Mouse (Mus musculus) heart, embryonic 11.5 days (tissue): ENCODE measurements around the gene Dhx37. TPM values are rescaled to one million over a fixed set of nuclear protein-coding genes. Genes with fewer than 3 reads are reported as not detected.
A peak's percentile ranks its signal among the peaks of the same experiment; 100 is the strongest.

ENCODE experiments used
- ATAC-seq: fragments of 200-750 bp; cut with Nextera tagmentation; replicated peaks from 2 replicates; pipeline ENCODE4 v1.8.0; 2017; ENCODE audit warnings: moderate library complexity; ENCODE audit not compliant: insufficient number of reproducible peaks, low FRiP score, low TSS enrichment
- H3K27ac ChIP-seq: fragments of 300-500 bp; sonication (generic); 2 replicates; pipeline ENCODE4 v1.5.1; 2014; ENCODE audit warnings: mild to moderate bottlenecking, low read depth, low read length
- H3K27me3 ChIP-seq: fragments of 300-500 bp; sonication (generic); 2 replicates; pipeline ENCODE4 v1.6.1; 2014; ENCODE audit warnings: mild to moderate bottlenecking, low read length, mixed read lengths; ENCODE audit not compliant: control insufficient read depth, insufficient read depth
- H3K36me3 ChIP-seq: fragments of 300-500 bp; sonication (generic); 2 replicates; pipeline ENCODE4 v1.6.1; 2014; ENCODE audit warnings: mild to moderate bottlenecking, low read length, moderate library complexity, mixed read lengths; ENCODE audit not compliant: control insufficient read depth, insufficient read depth
- H3K4me1 ChIP-seq: fragments of 300-500 bp; sonication (generic); 2 replicates; pipeline ENCODE4 v1.6.1; 2014; ENCODE audit warnings: low read length; ENCODE audit not compliant: control insufficient read depth, insufficient read depth
- H3K4me2 ChIP-seq: fragments of 300-500 bp; sonication (generic); 2 replicates; pipeline ENCODE4 v1.6.1; 2014; ENCODE audit warnings: mild to moderate bottlenecking, moderate library complexity
- H3K4me3 ChIP-seq: fragments of 300-500 bp; sonication (generic); 2 replicates; pipeline ENCODE4 v1.5.1; 2014; ENCODE audit warnings: low read depth, low read length
- H3K9ac ChIP-seq: fragments of 300-500 bp; sonication (generic); 2 replicates; pipeline ENCODE4 v1.6.1; 2014; ENCODE audit warnings: mild to moderate bottlenecking, low read depth, low read length, moderate library complexity
- H3K9me3 ChIP-seq: fragments of 300-500 bp; sonication (generic); replicated peaks from 2 replicates; pipeline ENCODE4 v1.6.1; 2016; ENCODE audit warnings: low read length; ENCODE audit not compliant: control insufficient read depth
- WGBS: fragments of 180-500 bp; shearing (Covaris S2); extraction: QIAGEN DNeasy Blood & Tissue Kit; methylation state at CpG from one replicate; pipeline ENCODE4 v1.1.7; 2014; ENCODE audit not compliant: insufficient replicate concordance; 5-methylcytosine and 5-hydroxymethylcytosine counted together
- polyA plus RNA-seq: library from polyadenylated mRNA; unstranded; fragments of >200 nt; fragmentation: Nextera tagmentation; extraction: Ambion mirVana; gene quantifications from 2 replicates; pipeline ENCODE4 v1.2.1, GENCODE M21; 2014

The Dhx37 gene
- polyA plus RNA-seq, 1 experiment from 2014 or later, result 10.6 TPM

GRCm38 (mm10) chr5:125409348-125410090 lies 24.4 kb downstream of the Dhx37 start:
- no peaks in the 10 kb centered on the region for H3K27me3 ChIP-seq
- peak overlapping the region; percentile 69 for H3K9ac ChIP-seq
- peak; percentile 43; the same call in 1 of the 2 replicates for ATAC-seq
- 7% methylated on average over 20 of the region's 20 CpGs for WGBS
- peaks cover 13% of the 10 kb centered on the region for H3K4me1 ChIP-seq
- peak overlapping the region; percentile 69 for H3K4me2 ChIP-seq
- peak overlapping the region; percentile 51 for H3K4me3 ChIP-seq
- no peaks in the 10 kb centered on the region for H3K9me3 ChIP-seq
- H3K36me3 ChIP-seq, result peaks cover 4% of the 10 kb centered on the region; the same call in 1 of the 2 replicates
- H3K27ac ChIP-seq, result peak overlapping the region; percentile 64; the same call in 1 of the 2 replicates

- Histone ChIP-seq H3K9me3 (no peaks in the 10 kb centered on the region), H3K4me3 (peak overlapping the region; percentile 51), H3K27ac (peak overlapping the region; percentile 64; the same call in 1 of the 2 replicates), H3K9ac (peak overlapping the region; percentile 69), H3K36me3 (peaks cover 2% of the 10 kb centered on the region; the same call in 1 of the 2 replicates), H3K27me3 (no peaks in the 10 kb centered on the region), H3K4me1 (peaks cover 13% of the 10 kb centered on the region), H3K4me2 (peak overlapping the region; percentile 69)
- WGBS, result 1% methylated on average over 13 of the region's 13 CpGs
- ATAC-seq, result peak; percentile 72
Observed at GRCm38 (mm10) chr5:125408842-125409241, 25.1 kb downstream of the Dhx37 start.

- Histone ChIP-seq H3K4me2 (peak overlapping the region; percentile 69), H3K36me3 (no peaks in the 10 kb centered on the region), H3K4me1 (peaks cover 13% of the 10 kb centered on the region), H3K27ac (no peak overlapping the region), H3K27me3 (no peaks in the 10 kb centered on the region), H3K9ac (no peak overlapping the region), H3K4me3 (no peak overlapping the region), H3K9me3 (no peaks in the 10 kb centered on the region)
- whole genome bisulfite sequencing, result 67% methylated on average over 14 of the region's 14 CpGs
- no peak for ATAC-seq
Observed at GRCm38 (mm10) chr5:125407910-125408575, 25.9 kb downstream of the Dhx37 start.

GRCm38 (mm10) chr5:125407020-125407830 lies 26.7 kb downstream of the Dhx37 start:
- H3K36me3 ChIP-seq, result no peaks in the 10 kb centered on the region
- peak overlapping the region; percentile 70; the same call in 1 of the 2 replicates for H3K9ac ChIP-seq
- H3K4me1 ChIP-seq, result peaks cover 13% of the 10 kb centered on the region
- H3K4me3 ChIP-seq, result peak overlapping the region; percentile 70
- peak overlapping the region; percentile 86; the same call in 1 of the 2 replicates for H3K27ac ChIP-seq
- ATAC-seq, result no peak
- 54% methylated on average over 13 of the region's 13 CpGs for WGBS
- H3K27me3 ChIP-seq, result no peaks in the 10 kb centered on the region
- H3K4me2 ChIP-seq, result peak overlapping the region; percentile 85
- no peaks in the 10 kb centered on the region for H3K9me3 ChIP-seq

DNA sequence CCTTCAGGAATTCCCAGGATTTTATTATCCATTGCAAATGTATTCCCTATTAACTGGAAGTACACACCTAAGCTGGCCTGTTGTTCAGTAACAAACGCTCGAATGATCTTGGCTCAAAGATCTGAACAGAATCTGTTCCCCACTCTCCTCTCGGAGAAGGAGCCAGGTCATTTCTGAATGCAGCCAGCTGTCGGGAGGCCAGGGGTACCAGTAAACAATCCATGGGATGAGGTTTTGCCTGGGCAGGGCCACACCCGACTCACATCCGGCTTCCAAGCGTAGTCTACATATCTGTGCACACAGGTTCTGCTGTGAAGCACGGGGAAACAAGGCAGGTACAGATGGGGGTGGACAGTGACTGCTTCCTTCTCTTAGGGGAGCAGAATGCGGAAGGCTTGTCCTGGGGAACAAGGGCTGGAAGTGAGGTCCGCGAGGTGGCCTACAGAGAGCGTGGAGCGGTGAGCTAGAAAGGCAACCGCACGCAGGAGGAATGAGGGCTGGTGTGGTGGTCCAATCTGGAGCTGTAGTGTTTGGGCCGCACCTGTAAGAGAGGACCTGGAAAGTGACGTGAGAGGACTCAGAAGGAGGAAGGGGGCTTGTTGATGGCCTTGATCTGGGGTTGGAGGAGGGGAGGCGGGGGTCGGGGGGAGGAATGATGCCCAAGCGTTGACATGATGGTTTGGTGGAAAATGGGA lies 27.5 kb downstream of the Dhx37 start:
- Histone ChIP-seq H3K4me2 (peak overlapping the region; percentile 85), H3K27me3 (no peaks in the 10 kb centered on the region), H3K9ac (peak overlapping the region; percentile 70), H3K4me1 (peaks cover 13% of the 10 kb centered on the region), H3K36me3 (no peaks in the 10 kb centered on the region), H3K4me3 (peak overlapping the region; percentile 70), H3K27ac (peak overlapping the region; percentile 86), H3K9me3 (no peaks in the 10 kb centered on the region)
- WGBS, result 3% methylated on average over 20 of the region's 20 CpGs
- ATAC-seq, result no peak

- Histone ChIP-seq H3K4me3 (peak overlapping the region; percentile 70), H3K4me2 (peak overlapping the region; percentile 85), H3K36me3 (no peaks in the 10 kb centered on the region), H3K27me3 (no peaks in the 10 kb centered on the region), H3K4me1 (peaks cover 13% of the 10 kb centered on the region), H3K27ac (peak overlapping the region; percentile 86; the same call in 1 of the 2 replicates), H3K9ac (peak overlapping the region; percentile 70), H3K9me3 (no peaks in the 10 kb centered on the region)
- peak; percentile 57 for ATAC-seq
- WGBS, result 1% methylated on average over 31 of the region's 31 CpGs
Observed at GRCm38 (mm10) chr5:125405546-125406248, 28.2 kb downstream of the Dhx37 start.

DNA sequence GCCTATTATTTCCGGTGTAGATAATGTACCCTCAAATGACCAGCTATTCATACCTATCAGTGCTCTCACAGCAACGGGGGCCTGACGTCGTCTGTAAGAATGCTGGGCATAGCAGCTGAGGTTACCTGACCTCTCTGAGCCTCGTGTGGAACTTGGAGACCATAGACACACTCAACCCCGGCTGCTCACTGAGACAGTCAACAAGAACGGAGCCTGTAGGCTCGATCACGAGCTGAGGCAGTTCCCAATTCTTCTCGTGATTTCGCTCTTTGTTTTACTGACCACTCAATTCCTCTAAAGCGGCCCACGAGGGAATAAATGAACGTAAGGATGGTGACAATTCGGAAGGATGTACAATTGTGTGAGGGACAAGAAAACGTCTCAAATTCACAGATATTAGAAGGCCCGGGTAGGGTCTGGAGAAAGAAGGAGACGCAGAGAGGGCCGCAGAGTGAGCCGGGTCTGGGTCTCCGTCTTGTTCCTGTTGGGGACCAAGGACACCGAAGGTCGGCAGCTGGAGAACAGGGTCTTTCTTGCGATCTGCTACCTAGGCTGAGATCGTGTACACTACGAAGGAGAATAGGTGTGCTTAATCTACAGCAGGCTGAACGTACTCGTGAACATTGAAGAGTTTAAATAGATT lies 28.9 kb downstream of the Dhx37 start:
- no peaks in the 10 kb centered on the region for H3K36me3 ChIP-seq
- ATAC-seq, result no peak; the same call in 1 of the 2 replicates
- no peaks in the 10 kb centered on the region for H3K9me3 ChIP-seq
- WGBS, result under 1% methylated on average over 28 of the region's 28 CpGs
- peak overlapping the region; percentile 70 for H3K4me3 ChIP-seq
- peak overlapping the region; percentile 85 for H3K4me2 ChIP-seq
- H3K9ac ChIP-seq, result peak overlapping the region; percentile 69
- no peaks in the 10 kb centered on the region for H3K27me3 ChIP-seq
- peaks cover 9% of the 10 kb centered on the region for H3K4me1 ChIP-seq
- H3K27ac ChIP-seq, result peak overlapping the region; percentile 84
